Mouse (Mus musculus) adrenal gland, postnatal 25 days (tissue): ENCODE results near the gene Fgd2. TPM values are rescaled to one million over a fixed set of nuclear protein-coding genes. Genes with fewer than 3 reads are reported as not detected.

Experiments
- DNase-seq: peaks from one replicate; pipeline ENCODE4 v3.0.0; 2021; ENCODE audit warnings: mixed read lengths
- total RNA-seq: library from RNA; stranded (reverse); gene quantifications from 2 replicates; pipeline ENCODE4 v1.2.3, GENCODE M21; 2021

Gene Fgd2
- total RNA-seq, 1 experiment from 2014 or later = 3.0 TPM

DNA sequence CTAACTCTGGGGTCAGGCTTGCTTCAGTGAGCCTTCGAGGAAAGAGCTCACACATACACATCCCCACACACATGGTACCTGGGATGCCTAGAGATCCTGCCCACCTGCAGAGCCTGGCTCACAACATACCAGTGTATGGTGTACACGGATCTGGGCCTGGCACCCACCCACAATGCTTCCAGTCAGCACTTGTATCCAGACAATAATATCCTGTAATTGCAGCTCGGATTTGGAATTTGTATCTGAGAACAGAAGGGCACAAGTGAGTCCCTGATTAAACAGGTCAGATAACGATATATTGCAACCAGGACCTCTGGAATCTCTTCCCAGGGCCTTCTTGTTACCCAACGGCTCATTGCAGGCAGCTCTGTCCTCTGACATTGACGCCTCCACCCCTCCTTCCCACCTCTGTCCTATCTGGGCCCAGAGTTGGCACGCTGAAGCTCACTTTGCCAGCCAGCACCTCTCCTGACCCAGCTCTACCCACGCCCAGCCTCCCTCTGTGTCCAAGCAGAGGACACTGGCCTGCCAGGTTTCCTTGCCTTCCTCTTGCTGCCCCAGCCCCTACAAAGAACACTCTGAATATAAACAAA is 62.3 kb downstream of the Fgd2 start:
- no peak for DNase-seq

DNA sequence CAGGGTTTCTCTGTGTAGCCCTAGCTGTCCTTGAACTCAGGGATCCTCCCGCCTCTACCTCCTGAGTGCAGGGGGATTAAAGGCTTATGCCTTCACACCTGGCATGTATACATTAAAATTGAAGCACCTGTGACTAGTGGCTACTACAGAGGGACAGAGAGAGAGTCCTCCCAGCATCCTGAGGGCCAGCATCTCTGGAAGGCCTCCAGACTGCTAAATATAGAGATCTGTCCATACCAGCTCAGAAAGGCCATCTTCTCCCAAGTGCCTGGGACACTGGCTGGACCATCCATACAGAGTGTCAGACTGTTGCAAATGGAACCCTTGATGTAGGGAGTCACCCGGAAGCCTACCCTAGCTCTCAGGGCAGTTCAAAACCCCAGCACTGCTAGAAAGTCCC is 63.3 kb downstream of the Fgd2 start:
- no peak for DNase-seq

DNA sequence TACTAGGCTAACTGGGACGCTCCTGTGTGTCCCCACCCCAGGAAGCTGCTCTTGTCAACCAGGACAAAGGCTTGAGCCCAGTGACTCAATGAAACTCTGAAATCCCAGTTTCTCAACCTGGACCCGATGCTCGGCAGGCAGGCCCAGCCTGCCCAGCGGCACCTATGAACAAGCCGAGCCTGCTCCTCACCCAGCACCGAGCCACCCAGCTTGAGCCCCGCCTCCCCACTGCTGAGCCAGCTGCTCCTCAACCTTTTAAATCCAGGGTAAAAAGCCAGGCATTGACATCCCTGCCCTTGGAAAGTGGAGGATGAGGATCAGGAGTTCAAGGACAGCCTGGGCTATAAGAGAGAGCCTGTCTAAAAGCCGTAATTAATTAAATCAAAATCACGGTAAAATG is 64.6 kb downstream of the Fgd2 start:
- DNase-seq = no peak

DNA sequence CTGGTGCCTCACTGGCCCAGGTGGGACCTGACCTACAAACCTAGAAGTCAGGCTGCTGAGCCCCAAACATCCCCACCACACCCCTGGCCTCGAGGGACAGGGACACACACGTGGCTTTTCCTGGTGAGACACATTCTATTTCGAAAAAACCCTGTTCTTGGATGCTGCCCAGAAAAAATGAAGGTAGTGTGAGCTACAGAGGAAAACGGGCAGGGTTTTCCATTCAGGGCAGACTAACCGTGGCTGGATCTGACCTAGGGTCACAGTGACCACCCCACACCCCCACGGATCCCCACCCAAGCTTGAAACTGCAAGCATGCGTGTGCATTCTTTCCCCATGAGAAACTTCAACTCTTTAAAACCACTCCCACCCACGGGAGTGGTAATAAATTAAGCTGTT is 67.5 kb downstream of the Fgd2 start:
- DNase-seq = no peak

DNA sequence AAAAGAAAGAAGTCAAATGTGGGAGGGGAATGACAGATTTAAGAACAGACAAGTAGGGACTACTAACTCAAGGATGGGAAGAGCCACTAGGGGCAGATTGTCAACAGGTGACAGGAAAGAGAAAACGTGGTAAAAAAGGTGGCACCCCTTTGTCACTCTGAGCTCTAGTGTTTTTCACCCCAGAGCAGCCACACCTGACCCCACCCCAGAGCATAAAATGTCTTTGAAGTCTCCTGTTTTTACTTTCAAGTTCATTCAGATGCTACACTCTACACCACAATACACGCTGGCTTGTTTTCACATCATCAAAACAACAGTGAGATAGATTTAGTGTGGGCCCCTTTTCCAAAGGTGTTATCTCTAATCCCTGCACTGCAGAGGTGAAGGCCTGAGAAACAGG is 68.1 kb downstream of the Fgd2 start:
- no peak for DNase-seq

Other genes starting within 250 kb of the Fgd2 start
- 0.30 and 0.86 TPM in 2 replicates for gene Rab44, start 246.8 kb upstream of the Fgd2 start, total RNA-seq
- 0.33 and 0.52 TPM in 2 replicates for gene Cpne5, start 122.7 kb upstream of the Fgd2 start, total RNA-seq
- 22.3 and 28.9 TPM in 2 replicates for gene Ppil1, start 96.7 kb upstream of the Fgd2 start, total RNA-seq
- gene BC004004, start 92.1 kb upstream of the Fgd2 start, total RNA-seq = 116 and 134 TPM in 2 replicates
- 9.5 and 13.2 TPM in 2 replicates for gene Pi16, start 43.2 kb upstream of the Fgd2 start, total RNA-seq
- 231 and 242 TPM in 2 replicates for gene Mtch1, start 13.0 kb upstream of the Fgd2 start, total RNA-seq
- gene Pim1, start 129.8 kb downstream of the Fgd2 start, total RNA-seq = 88.8 and 160 TPM in 2 replicates
- gene Gm17657, start 188.7 kb downstream of the Fgd2 start, total RNA-seq = not detected in 2 replicates
- 28.4 and 30.7 TPM in 2 replicates for gene Tbc1d22b, start 188.9 kb downstream of the Fgd2 start, total RNA-seq
- 0.36 TPM in 1 of 2 replicates, not detected in the other for gene Tmem217, start 191.5 kb downstream of the Fgd2 start, total RNA-seq